Mouse (Mus musculus): ENCODE data around the gene Cst11.
"Not testable (repeated sequence)": the region's sequence is repeated elsewhere in the genome, so short reads cannot be mapped to it uniquely, and the experiment has no call there.

Gene Cst11

GRCm38 (mm10) chr2:148771397-148771796 is at the start of gene Cst11:
Gene Cst11 (minus strand): TSS chr2:148771497.
- DNase-seq = not testable (repeated sequence)

- no peak for DNase-seq
Measured at GRCm38 (mm10) chr2:148819909-148820308, 48.6 kb upstream of the Cst11 start, which contains the start of gene Cst13. Gene Cst13 (plus strand): TSS chr2:148820081.

- DNase-seq = peak; percentile 2 to 24
Measured at GRCm38 (mm10) chr2:148806696-148807095, 35.4 kb upstream of the Cst11 start.

- DNase-seq = peak; percentile 8 to 11
Measured at GRCm38 (mm10) chr2:148801491-148801921, 30.2 kb upstream of the Cst11 start.

GRCm38 (mm10) chr2:148798485-148798884 is 27.2 kb upstream of the Cst11 start, which contains the start of gene Cst8:
Gene Cst8 (plus strand): TSS chr2:148798785.
- no peak for DNase-seq

GRCm38 (mm10) chr2:148789142-148789541 is 17.8 kb upstream of the Cst11 start, which contains the start of gene Cst12:
Gene Cst12 (plus strand): TSS chr2:148789361.
- no peak for DNase-seq

GRCm38 (mm10) chr2:148781709-148782108 is 10.4 kb upstream of the Cst11 start, which contains the start of gene 8030411F24Rik:
Gene 8030411F24Rik (plus strand): TSS chr2:148782009.
- DNase-seq = no peak

GRCm38 (mm10) chr2:148763648-148764388 is 7.5 kb downstream of the Cst11 start:
- DNase-seq = no peak

GRCm38 (mm10) chr2:148754310-148754846 is 16.9 kb downstream of the Cst11 start:
- DNase-seq = no peak

GRCm38 (mm10) chr2:148751893-148752813 is 19.1 kb downstream of the Cst11 start:
- DNase-seq = peak; percentile 77 to 84

- DNase-seq = no peak
Measured at GRCm38 (mm10) chr2:148750058-148750457, 21.2 kb downstream of the Cst11 start, which contains the start of gene Cstl1. Gene Cstl1 (plus strand): TSS chr2:148750358.

- DNase-seq = peak; percentile 38 to 52
Measured at GRCm38 (mm10) chr2:148743846-148744407, 27.4 kb downstream of the Cst11 start.

- peak in 1 of 2 experiments; percentile 18 for DNase-seq
Measured at GRCm38 (mm10) chr2:148743001-148743400, 28.3 kb downstream of the Cst11 start.

- DNase-seq = peak; percentile 96 to 97
Measured at GRCm38 (mm10) chr2:148732327-148733000, 38.8 kb downstream of the Cst11 start, which contains the start of gene Napb. Gene Napb (minus strand): TSS chr2:148732467.

- DNase-seq = peak in 1 of 2 experiments; percentile 42
Measured at GRCm38 (mm10) chr2:148731614-148732326, 39.5 kb downstream of the Cst11 start.

- DNase-seq = no peak
Measured at GRCm38 (mm10) chr2:148719271-148719995, 51.9 kb downstream of the Cst11 start.
